Mouse (Mus musculus) lung, embryonic 14.5 days (tissue): ENCODE results near the gene Sf3b4. TPM values are rescaled to one million over a fixed set of nuclear protein-coding genes. Genes with fewer than 3 reads are reported as not detected.
"Not testable (repeated sequence)": the region's sequence is repeated elsewhere in the genome, so short reads cannot be mapped to it uniquely, and the experiment has no call there.

ENCODE experiments used
- ATAC-seq: fragments of 200-750 bp; cut with Nextera tagmentation; 2 replicates; pipeline ENCODE4 v1.8.0; 2017; ENCODE audit warnings: mild to moderate bottlenecking, moderate TSS enrichment, moderate library complexity; ENCODE audit not compliant: insufficient read depth
- DNase-seq: peaks from one replicate; pipeline ENCODE4 v3.0.0-alpha.2; 2015
- H3K27ac ChIP-seq: fragments of 300-500 bp; sonication (generic); 2 replicates; pipeline ENCODE4 v1.5.1; 2014; ENCODE audit warnings: low read depth, mild to moderate bottlenecking, moderate library complexity
- H3K27me3 ChIP-seq: fragments of 300-500 bp; sonication (generic); 2 replicates; pipeline ENCODE4 v1.6.1; 2014; ENCODE audit warnings: low read length, control low read depth; ENCODE audit not compliant: insufficient read depth
- H3K36me3 ChIP-seq: fragments of 300-500 bp; sonication (generic); 2 replicates; pipeline ENCODE4 v1.6.1; 2014; ENCODE audit warnings: control low read depth; ENCODE audit not compliant: insufficient read depth
- H3K4me1 ChIP-seq: fragments of 300-500 bp; sonication (generic); 2 replicates; pipeline ENCODE4 v1.6.1; 2014; ENCODE audit warnings: antibody characterized with exemption, control low read depth; ENCODE audit not compliant: insufficient read depth
- H3K4me2 ChIP-seq: fragments of 300-500 bp; sonication (generic); 2 replicates; pipeline ENCODE4 v1.6.1; 2014; ENCODE audit warnings: mild to moderate bottlenecking
- H3K4me3 ChIP-seq: fragments of 300-500 bp; sonication (generic); 2 replicates; pipeline ENCODE4 v1.5.1; 2014; ENCODE audit warnings: low read depth, low read length
- H3K9ac ChIP-seq: fragments of 300-500 bp; sonication (generic); 2 replicates; pipeline ENCODE4 v1.6.1; 2014
- H3K9me3 ChIP-seq: fragments of 300-500 bp; sonication (generic); 2 replicates; pipeline ENCODE4 v1.6.1; 2016; ENCODE audit warnings: low read depth, low read length, control low read depth
- CTCF ChIP-seq: IDR thresholded peaks from 2 replicates; pipeline ENCODE4 v1.5.1; 2016; ENCODE audit warnings: antibody characterized with exemption, low read depth
- whole genome bisulfite sequencing: fragments of 180-500 bp; shearing (Covaris S2); extraction: QIAGEN DNeasy Blood & Tissue Kit; methylation state at CpG from one replicate; pipeline ENCODE4 v1.1.7; 2014; 5-methylcytosine and 5-hydroxymethylcytosine counted together
- polyA plus RNA-seq: library from polyadenylated mRNA; unstranded; fragments of >200 nt; fragmentation: Nextera tagmentation; extraction: Ambion mirVana; gene quantifications from 2 replicates; pipeline ENCODE4 v1.2.1, GENCODE M21; 2014

The Sf3b4 gene
- polyA plus RNA-seq, 1 experiment from 2014 or later, result 210 TPM

DNA sequence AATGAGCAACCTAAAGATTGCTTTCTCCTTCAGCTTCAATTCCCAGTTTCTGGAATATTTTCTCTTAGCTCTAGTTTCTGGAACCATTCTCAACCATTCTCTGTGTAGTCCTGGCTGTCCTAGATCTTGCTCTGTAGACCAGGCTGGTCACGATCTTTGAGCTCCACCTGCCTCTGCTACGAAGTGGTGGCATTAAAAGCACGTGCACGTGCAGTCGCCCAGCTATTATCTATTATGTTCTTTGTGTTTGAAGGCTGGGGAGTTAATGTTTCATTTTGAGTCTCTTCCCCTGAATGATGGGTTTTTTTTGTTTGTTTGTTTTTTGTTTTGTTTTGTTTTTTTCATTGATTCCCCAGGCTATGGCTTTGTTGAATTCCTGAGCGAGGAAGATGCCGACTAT is 1.1 kb downstream of the Sf3b4 start:
- Histone ChIP-seq H3K36me3 (peaks cover 48% of the 10 kb centered on the region), H3K4me2 (peak overlapping the region; percentile 96), H3K9me3 (no peaks in the 10 kb centered on the region), H3K4me3 (peak overlapping the region; percentile 88), H3K9ac (peak overlapping the region; percentile 86), H3K27ac (no peak overlapping the region), H3K4me1 (peaks cover 12% of the 10 kb centered on the region), H3K27me3 (no peaks in the 10 kb centered on the region)
- TF ChIP-seq CTCF, result no peak
- DNase-seq (no peak), ATAC-seq (no peak)
- 34% methylated on average over 7 of the region's 7 CpGs for WGBS

DNA sequence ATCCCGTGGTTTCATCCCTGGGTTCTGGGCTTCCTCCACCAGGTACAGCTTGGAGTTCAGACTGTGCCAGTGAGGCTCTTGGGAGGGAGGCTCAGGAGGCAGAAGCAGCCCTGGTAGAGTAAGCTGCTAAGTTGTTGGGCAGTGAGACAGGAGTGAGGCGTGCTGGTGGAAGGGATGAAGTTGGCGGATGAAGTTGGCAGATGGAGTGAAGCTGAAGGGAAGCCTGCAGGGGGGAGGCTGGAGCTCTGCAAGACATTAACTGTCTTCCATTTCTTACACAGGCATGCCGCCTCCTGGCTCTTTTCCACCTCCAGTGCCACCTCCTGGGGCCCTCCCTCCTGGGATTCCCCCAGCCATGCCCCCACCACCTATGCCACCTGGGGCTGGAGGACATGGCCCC is 1.9 kb downstream of the Sf3b4 start:
- H3K27me3 ChIP-seq, DNase-seq, H3K9ac ChIP-seq, H3K27ac ChIP-seq, ATAC-seq, H3K9me3 ChIP-seq: not testable (repeated sequence)
- 82% methylated on average over 4 of the region's 4 CpGs for WGBS
- H3K36me3 ChIP-seq, result peaks cover 52% of the 10 kb centered on the region
- H3K4me2 ChIP-seq, result peak overlapping the region; percentile 96; the same call in 1 of the 2 replicates
- H3K4me3 ChIP-seq, result peak overlapping the region; percentile 12; the same call in 1 of the 2 replicates
- peaks cover 12% of the 10 kb centered on the region for H3K4me1 ChIP-seq

DNA sequence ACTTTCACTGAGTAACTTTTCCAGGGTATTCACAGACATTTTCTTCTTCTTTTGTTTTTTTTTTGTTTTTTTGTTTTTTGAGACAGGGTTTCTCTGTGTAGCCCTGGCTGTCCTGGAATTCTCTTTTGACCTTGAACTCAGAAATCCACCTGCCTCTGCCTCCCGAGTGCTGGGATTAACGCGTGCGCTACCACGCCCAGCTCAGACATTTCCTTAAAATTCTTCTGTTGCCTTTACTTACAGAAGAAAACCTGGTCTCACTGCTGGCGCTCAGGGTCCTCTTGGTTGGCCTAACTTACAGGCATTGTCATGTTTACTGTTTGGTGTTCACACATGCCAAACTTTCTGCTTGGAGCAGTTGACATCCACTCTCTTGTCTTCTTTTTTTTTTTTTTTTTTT is 3.1 kb downstream of the Sf3b4 start:
- H3K36me3 ChIP-seq, result peaks cover 49% of the 10 kb centered on the region
- 90% methylated on average over 6 of the region's 6 CpGs for WGBS

DNA sequence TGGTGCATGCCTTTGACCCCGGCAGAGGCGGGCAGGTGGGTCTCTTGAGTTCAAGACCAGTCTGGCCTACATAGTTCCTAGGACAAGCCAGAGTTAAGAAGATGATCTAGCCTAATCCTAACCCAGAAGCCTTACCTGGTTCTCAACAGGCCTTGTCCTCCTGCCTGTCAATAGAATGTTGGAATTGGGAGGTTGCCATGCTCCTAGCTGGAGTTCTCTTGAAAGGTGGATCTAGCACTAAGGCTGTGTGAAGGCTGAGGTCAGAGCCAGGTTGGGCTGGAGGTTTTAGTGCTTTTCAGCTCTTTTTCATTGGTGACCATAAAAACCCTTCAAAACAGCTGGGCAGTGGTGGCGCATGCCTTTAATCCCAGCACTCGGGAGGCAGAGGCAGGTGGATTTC is 6.3 kb downstream of the Sf3b4 start:
- DNase-seq, result no peak
- Histone ChIP-seq H3K9me3 (no peaks in the 10 kb centered on the region), H3K4me1 (0 out of 2 replicates have a peak, but pooled peaks cover 8% of the 10 kb centered on the region), H3K9ac (no peak overlapping the region), H3K27me3 (no peaks in the 10 kb centered on the region), H3K27ac (no peak overlapping the region), H3K4me2 (no peak overlapping the region), H3K4me3 (no peak overlapping the region), H3K36me3 (peaks cover 47% of the 10 kb centered on the region)
- no peak for ATAC-seq
- TF ChIP-seq CTCF, result no peak
- 86% methylated on average over 4 of the region's 4 CpGs for WGBS

More for the DNA sequence above, 3.1 kb downstream of the Sf3b4 start:
- Histone ChIP-seq H3K27ac (no peak overlapping the region), H3K4me2 (no peak overlapping the region), H3K9ac (no peak overlapping the region), H3K27me3 (no peaks in the 10 kb centered on the region), H3K4me3 (no peak overlapping the region), H3K9me3 (no peaks in the 10 kb centered on the region), H3K4me1 (peaks cover 12% of the 10 kb centered on the region)
- ATAC-seq (no peak), DNase-seq (no peak)
- TF ChIP-seq CTCF, result no peak

DNA sequence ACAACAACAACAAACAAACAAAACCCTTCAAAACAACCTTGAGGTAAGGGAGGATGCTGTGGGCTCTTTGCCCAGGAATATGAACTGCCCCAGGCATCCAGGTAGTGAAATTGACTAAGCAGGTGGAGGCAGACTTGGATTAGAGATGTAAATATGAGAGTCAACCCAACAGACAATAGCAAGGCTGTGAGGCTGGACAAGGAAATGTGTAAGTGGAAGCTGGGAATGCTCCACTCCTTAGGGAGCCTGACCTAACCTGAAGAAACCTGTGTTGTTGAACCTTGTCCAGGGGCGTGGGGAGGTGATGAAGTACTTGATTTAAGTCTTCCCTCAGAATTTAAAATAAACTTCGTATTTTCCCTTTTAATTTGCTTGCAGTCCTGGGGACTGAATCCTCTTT is 6.8 kb downstream of the Sf3b4 start:
- Histone ChIP-seq H3K9me3 (no peaks in the 10 kb centered on the region), H3K36me3 (peaks cover 45% of the 10 kb centered on the region)
- no peak for TF ChIP-seq CTCF

DNA sequence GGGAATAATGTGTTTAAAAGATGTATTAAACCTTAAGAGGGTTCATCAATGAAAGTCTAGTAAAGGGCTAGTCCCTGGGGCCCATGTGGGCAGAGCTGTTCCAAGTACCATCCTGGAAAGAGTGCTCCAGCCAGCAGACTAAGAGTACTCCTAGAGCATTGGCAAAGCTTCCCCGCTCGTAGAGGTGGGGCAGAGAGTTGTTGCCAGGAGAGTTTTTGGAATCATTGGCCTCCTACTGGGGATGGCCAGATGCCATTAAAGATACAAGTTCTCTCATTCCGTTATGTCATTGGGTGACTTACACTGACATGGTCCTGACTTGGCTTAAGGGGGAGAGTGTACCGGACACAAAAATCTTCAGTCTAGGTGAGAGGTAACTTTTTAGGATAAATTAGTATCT is 7.4 kb downstream of the Sf3b4 start:
- no peaks in the 10 kb centered on the region for H3K27me3 ChIP-seq
- H3K36me3 ChIP-seq, result peaks cover 39% of the 10 kb centered on the region
- no peak overlapping the region for H3K27ac ChIP-seq
- H3K9me3 ChIP-seq, result no peaks in the 10 kb centered on the region
- 54% methylated on average over 4 of the region's 4 CpGs for WGBS
- no peak overlapping the region for H3K4me3 ChIP-seq
- H3K4me2 ChIP-seq, result no peak overlapping the region
- TF ChIP-seq CTCF, result no peak
- H3K9ac ChIP-seq, result no peak overlapping the region
- H3K4me1 ChIP-seq, result 0 out of 2 replicates have a peak, but pooled peaks cover 8% of the 10 kb centered on the region
- ATAC-seq (no peak), DNase-seq (no peak)

More for the DNA sequence above, 6.8 kb downstream of the Sf3b4 start:
- ATAC-seq, result no peak
- no peak overlapping the region for H3K4me3 ChIP-seq
- H3K27me3 ChIP-seq, result no peaks in the 10 kb centered on the region
- 74% methylated on average over 2 of the region's 2 CpGs for WGBS
- no peak overlapping the region for H3K4me2 ChIP-seq
- no peak for DNase-seq
- H3K27ac ChIP-seq, result no peak overlapping the region
- H3K4me1 ChIP-seq, result 0 out of 2 replicates have a peak, but pooled peaks cover 8% of the 10 kb centered on the region
- no peak overlapping the region for H3K9ac ChIP-seq

DNA sequence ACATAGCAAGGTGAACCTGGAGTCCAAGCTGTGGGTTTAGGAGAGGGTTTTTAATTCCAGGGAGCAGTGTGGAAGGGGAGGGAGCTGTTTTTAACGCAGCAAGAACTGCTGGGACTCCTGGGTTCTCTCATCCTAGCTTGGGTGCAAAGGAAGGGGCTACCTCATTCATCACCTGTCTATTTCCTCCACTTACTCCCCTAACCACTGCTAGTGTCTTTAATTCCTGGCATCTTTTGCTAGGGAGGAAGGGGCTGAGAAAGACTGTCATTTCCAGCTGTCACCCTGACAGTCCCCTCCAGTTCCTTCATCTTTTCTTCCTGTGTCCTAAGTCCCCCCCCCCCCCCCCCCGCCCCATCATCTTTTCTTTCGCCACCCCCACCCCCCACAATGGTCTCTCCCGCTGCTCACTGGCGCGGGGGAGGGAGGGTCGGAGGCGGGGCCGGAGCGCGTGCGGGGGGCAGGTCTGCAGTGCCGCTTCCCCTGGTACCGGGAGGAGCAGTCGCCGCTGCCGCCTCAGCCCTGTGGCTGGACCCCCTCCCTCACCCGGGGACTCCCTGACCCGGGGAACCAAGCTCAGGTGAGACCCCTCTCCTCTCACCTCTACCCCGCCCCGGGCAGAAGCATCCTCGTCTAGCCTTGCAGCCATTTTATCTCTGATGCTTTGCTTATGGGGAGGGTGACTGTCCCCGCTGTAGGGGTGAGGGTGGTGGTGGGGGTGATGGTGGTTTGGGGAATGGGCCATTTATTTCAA is 8.8 kb downstream of the Sf3b4 start, which contains the start of gene Sv2a:
Gene Sv2a (plus strand): TSS at position 425 of the 751 bp plus-strand sequence.
- Histone ChIP-seq H3K4me1 (0 out of 2 replicates have a peak, but pooled peaks cover 8% of the 10 kb centered on the region), H3K36me3 (peaks cover 25% of the 10 kb centered on the region), H3K9ac (peak within 1 kb of the TSS; percentile 66), H3K4me3 (peak within 1 kb of the TSS; percentile 51), H3K27ac (no peak within 1 kb of the TSS), H3K9me3 (no peaks in the 10 kb centered on the region), H3K27me3 (no peaks in the 10 kb centered on the region), H3K4me2 (peak within 1 kb of the TSS; percentile 79)
- under 1% methylated on average over 19 of the region's 23 CpGs for WGBS
- ATAC-seq (0 out of 2 replicates have a peak, but pooled peaks have one; percentile 23), DNase-seq (peak; percentile 45)
- no peak for TF ChIP-seq CTCF
